Mouse (Mus musculus): ENCODE results near the gene Gprin1.

Gprin1 gene

GRCm38 (mm10) chr13:54760164-54760795, 10.6 kb upstream of the Gprin1 start:
- peak in 1 of 2 experiments; percentile 44 for DNase-seq (ENCODE audit: low spot score in 2 of 2)

GRCm38 (mm10) chr13:54759496-54759895, 9.8 kb upstream of the Gprin1 start:
- DNase-seq (ENCODE audit: low spot score in 2 of 2) = no peak

GRCm38 (mm10) chr13:54758756-54759470, 9.2 kb upstream of the Gprin1 start:
- no peak for DNase-seq (ENCODE audit: low spot score in 2 of 2)

DNA sequence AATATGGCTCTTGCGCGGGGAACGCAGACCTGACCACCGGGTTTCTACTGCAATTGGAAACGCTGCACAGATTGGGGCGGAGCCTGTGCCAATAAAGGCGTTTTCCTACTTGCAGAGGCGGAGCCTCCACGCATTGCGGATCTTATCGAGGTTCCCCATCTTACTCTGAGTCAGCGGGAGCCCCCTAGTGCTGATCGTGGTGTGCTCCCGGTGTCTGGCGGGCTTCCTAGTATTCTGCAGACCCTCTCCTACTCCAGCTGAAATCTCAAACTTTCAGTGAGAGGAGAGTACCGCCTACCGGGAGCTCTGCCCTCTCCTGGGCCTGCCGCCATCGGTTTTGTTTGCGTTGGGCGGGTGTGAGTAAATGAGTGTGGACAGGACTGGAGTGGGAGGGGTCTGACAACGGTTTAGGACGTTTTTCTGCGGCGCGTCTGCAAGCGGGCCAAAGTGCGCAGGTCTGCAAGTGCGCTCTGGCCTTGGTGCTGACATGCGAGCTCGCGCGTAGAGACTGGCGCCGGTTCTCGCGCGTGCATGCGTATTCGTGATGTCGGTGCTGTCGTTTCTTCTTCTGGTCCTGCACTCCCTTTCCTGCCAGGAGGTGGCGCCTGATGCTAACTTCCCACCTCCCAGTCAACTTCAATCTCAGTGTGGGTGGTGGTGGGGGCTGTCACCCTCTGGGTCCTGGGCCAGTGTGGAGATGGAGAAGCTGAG, 8.5 kb upstream of the Gprin1 start:
- DNase-seq (ENCODE audit: low spot score in 2 of 2) = peak; percentile 84 to 95

- DNase-seq (ENCODE audit: low spot score in 2 of 2) = peak in 1 of 2 experiments; percentile 74
These were observed 7.6 kb upstream of the Gprin1 start for GRCm38 (mm10) chr13:54757093-54757830.

GRCm38 (mm10) chr13:54756156-54756712, 6.6 kb upstream of the Gprin1 start:
- no peak for DNase-seq (ENCODE audit: low spot score in 2 of 2)

DNA sequence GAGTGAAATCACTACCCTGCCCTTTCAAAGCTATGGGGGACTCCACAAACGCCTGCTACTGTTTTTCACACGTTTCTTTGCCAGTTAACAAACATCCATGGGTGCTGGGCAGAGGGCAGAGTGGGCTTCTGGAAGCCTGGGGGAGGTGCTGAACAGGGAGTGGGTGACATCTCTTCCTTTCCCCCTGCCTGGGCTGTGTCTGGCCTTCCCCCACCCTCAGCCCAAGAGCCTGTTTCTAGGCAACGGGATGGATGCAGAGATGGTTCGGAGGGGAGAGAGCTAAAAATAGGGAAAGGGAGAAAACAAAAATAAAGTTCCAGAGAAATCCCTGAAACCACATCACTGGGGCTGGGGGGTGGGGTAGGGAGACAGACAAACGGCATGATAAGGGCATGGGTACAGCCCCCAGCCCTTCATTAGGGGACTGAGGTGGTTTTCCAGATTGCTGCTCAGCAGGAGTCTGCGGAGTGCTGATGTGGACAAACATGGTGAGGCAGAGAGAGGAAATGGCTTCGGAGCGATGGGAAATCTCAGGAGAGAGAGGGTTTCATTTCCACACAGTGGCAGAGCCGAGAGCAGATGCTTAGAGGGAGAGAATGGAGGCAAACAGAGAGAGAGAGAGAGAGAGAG, 5.6 kb upstream of the Gprin1 start:
- no peak for DNase-seq (ENCODE audit: low spot score in 2 of 2)

GRCm38 (mm10) chr13:54754169-54755080, 4.8 kb upstream of the Gprin1 start:
- no peak for DNase-seq (ENCODE audit: low spot score in 2 of 2)

- no peak for DNase-seq (ENCODE audit: low spot score in 2 of 2)
These were observed 4.1 kb upstream of the Gprin1 start for GRCm38 (mm10) chr13:54753733-54754132.

DNA sequence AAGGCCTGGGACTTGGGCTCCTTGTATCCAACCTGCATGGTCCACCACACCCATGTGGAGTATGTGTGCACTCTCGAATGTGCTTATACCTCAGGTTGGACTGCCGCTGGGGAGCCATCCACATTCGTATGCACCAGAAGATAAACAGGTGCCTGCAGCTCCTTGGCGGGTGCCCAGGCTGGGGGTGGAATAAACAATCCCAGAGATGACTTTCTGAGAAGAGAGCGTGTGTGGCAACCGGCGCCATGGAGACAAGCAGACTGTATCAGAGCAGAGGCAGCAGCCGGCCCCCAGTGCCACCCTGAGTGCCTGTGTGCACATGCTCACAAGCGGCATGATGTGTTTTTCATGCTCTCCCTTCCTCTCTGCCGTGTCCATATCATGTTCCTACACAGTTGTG, 3.0 kb upstream of the Gprin1 start:
- no peak for DNase-seq (ENCODE audit: low spot score in 2 of 2)

DNA sequence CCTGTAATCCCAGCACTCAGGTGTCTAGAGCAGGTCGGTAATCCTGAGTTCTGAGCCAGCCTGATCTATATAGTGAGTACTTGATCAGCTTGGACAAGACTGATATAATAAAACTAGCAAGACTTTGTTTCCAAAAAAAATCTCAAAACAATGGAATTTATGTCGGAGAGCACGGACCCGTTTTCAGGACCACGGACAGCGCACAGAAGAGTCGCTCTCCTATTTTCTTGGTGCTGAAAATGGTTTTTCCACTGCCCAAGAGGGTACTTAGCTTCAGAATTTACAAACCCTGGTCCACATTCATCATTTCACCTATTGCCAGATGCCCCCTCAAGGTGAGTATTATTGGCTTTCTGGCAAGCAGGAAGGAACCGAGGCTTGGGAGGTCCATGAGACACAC, 1.0 kb upstream of the Gprin1 start:
- no peak for DNase-seq (ENCODE audit: low spot score in 2 of 2)

GRCm38 (mm10) chr13:54749061-54749863, 412 bp downstream of the Gprin1 start:
- peak; percentile 62 to 77 for DNase-seq (ENCODE audit: low spot score in 2 of 2)

- no peak for DNase-seq (ENCODE audit: low spot score in 2 of 2)
These were observed 983 bp downstream of the Gprin1 start for GRCm38 (mm10) chr13:54748721-54749060.

DNA sequence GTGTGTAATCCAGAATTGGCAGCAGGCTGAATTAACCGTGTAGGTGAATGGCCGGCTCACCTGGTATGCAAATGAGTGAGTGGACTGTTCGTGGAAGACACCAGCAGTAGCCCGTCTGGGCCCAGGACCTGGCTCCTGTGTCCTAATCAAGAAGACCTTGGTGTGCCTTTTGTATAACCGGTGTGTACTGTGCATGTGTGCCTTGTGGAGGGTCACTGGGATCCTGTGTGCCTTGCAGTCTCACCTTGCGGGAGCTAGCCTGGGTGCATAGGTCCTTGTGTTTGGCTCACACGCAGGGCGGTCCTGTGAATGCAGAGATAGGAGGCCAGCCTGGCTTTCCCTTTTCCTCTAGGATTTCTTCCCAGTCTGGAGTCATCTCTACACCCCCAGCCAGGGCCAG, 1.5 kb downstream of the Gprin1 start:
- DNase-seq (ENCODE audit: low spot score in 2 of 2) = no peak

GRCm38 (mm10) chr13:54746896-54747295, 2.8 kb downstream of the Gprin1 start:
- peak in 1 of 2 experiments; percentile 40 for DNase-seq (ENCODE audit: low spot score in 2 of 2)

DNA sequence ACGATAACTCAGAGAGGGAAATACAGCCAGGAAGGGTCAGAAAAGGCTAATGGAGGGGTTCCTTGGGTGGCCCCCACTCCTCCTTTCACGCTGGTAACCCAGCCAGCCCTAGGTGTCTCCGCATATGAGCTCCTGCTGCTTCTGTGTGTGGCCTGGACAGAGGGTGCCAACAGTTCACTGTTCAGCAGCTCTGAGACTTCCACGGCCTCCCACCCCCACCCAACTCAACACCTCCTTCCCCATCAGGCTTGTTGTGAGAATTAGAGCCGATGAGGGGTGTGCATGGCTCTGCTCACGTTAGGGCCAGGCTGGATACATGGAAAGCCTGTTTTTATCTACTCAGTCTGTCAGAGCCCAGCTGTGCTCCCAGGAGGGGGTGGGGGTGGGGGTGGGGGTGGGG, 3.6 kb downstream of the Gprin1 start:
- no peak for DNase-seq (ENCODE audit: low spot score in 2 of 2)

GRCm38 (mm10) chr13:54738213-54738601, 11.5 kb downstream of the Gprin1 start:
- DNase-seq (ENCODE audit: low spot score in 2 of 2) = peak in 1 of 2 experiments; percentile 49

GRCm38 (mm10) chr13:54737488-54738212, 12.0 kb downstream of the Gprin1 start:
- no peak for DNase-seq (ENCODE audit: low spot score in 2 of 2)

DNA sequence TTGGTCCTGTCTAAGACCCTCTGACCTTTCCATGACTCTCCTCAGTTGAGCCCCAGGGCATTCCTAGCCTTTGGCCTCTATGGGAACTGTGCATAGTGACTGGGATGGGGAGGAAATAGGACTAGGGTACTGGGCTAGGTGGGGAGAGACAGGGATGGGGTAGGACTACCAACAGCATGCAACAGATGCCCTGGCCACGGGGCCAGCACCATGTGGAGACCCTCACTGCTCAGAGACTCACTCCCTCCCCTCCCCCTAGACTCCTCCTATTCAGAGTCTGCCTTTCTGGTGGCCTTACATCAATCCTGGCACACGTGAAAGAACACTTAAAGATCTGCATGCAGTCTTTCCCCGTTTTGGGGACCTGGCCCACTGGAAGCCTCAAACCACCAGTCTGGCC, 12.7 kb downstream of the Gprin1 start:
- DNase-seq (ENCODE audit: low spot score in 2 of 2) = no peak

Data from cerebellum, postnatal 4 days (tissue).